Mouse (Mus musculus) spleen, adult 18-20 months (tissue): ENCODE data around the gene Foxl1.
A peak's percentile ranks its signal among the peaks of the same experiment; 100 is the strongest.

Experiments used
- DNase-seq, 2 experiments: peaks; one replicate each; pipeline ENCODE4 v3.0.0; 2022; ENCODE audit warnings: mixed read lengths in 2 of 2

Gene Foxl1

GRCm38 (mm10) chr8:121127756-121128375 lies at the start of gene Foxl1:
Foxl1 (plus strand) TSS chr8:121127940.
- DNase-seq, result no peak

GRCm38 (mm10) chr8:121078721-121079120 lies 49.0 kb upstream of the Foxl1 start:
- DNase-seq, result no peak

GRCm38 (mm10) chr8:121079201-121079600 lies 48.5 kb upstream of the Foxl1 start:
- no peak for DNase-seq

- no peak for DNase-seq
Observed at GRCm38 (mm10) chr8:121079944-121080343, 47.8 kb upstream of the Foxl1 start.

GRCm38 (mm10) chr8:121080361-121081090 lies 47.2 kb upstream of the Foxl1 start:
- DNase-seq, result no peak

- no peak for DNase-seq
Observed at GRCm38 (mm10) chr8:121081398-121081797, 46.3 kb upstream of the Foxl1 start.

GRCm38 (mm10) chr8:121082218-121083092 lies 45.3 kb upstream of the Foxl1 start:
- DNase-seq, result no peak

GRCm38 (mm10) chr8:121083093-121083935 lies 44.4 kb upstream of the Foxl1 start:
- DNase-seq, result peak in 1 of 2 experiments; percentile 17

- no peak for DNase-seq
Observed at GRCm38 (mm10) chr8:121083936-121084209, 43.9 kb upstream of the Foxl1 start.

GRCm38 (mm10) chr8:121084210-121084951 lies 43.4 kb upstream of the Foxl1 start, which contains the start of gene Foxf1:
Foxf1 (plus strand) TSS chr8:121084386.
- no peak for DNase-seq

GRCm38 (mm10) chr8:121085011-121085410 lies 42.7 kb upstream of the Foxl1 start:
- no peak for DNase-seq

- DNase-seq, result no peak
Observed at GRCm38 (mm10) chr8:121085561-121085960, 42.2 kb upstream of the Foxl1 start.

- DNase-seq, result no peak
Observed at GRCm38 (mm10) chr8:121086004-121086900, 41.5 kb upstream of the Foxl1 start.

GRCm38 (mm10) chr8:121088281-121088680 lies 39.5 kb upstream of the Foxl1 start:
- DNase-seq, result no peak

GRCm38 (mm10) chr8:121088871-121089630 lies 38.7 kb upstream of the Foxl1 start:
- DNase-seq, result no peak

GRCm38 (mm10) chr8:121089631-121090380 lies 37.9 kb upstream of the Foxl1 start:
- DNase-seq, result no peak

GRCm38 (mm10) chr8:121090716-121091115 lies 37.0 kb upstream of the Foxl1 start:
- DNase-seq, result no peak

GRCm38 (mm10) chr8:121092141-121092540 lies 35.6 kb upstream of the Foxl1 start:
- DNase-seq, result no peak

GRCm38 (mm10) chr8:121092627-121093026 lies 35.1 kb upstream of the Foxl1 start:
- DNase-seq, result peak; percentile 47 to 74
